Mouse (Mus musculus): ENCODE results near the gene Sowahb. TPM values are rescaled to one million over a fixed set of nuclear protein-coding genes. Genes with fewer than 3 reads are reported as not detected.
"Not testable (repeated sequence)": the region's sequence is repeated elsewhere in the genome, so short reads cannot be mapped to it uniquely, and the experiment has no call there.

Gene Sowahb
- polyA plus RNA-seq, 1 experiment from 2014 or later = 5.2 TPM

GRCm38 (mm10) chr5:93032621-93033020 lies 12.2 kb downstream of the Sowahb start:
- peak; percentile 54 for ATAC-seq
- Histone ChIP-seq H3K9me3 (ENCODE audit: control insufficient read depth, low read length) (no peaks in the 10 kb centered on the region), H3K4me2 (ENCODE audit: low read depth, low read length) (no peak overlapping the region), H3K4me3 (ENCODE audit: low read length) (no peak overlapping the region), H3K27ac (ENCODE audit: low read length) (no peak overlapping the region), H3K27me3 (replicated peaks; ENCODE audit: control insufficient read depth, insufficient read depth, low read length) (no peaks in the 10 kb centered on the region), H3K36me3 (ENCODE audit: control insufficient read depth, insufficient read depth, low read length) (no peaks in the 10 kb centered on the region), H3K4me1 (ENCODE audit: control insufficient read depth, insufficient read depth, low read length) (peaks cover 13% of the 10 kb centered on the region), H3K9ac (ENCODE audit: low read depth, low read length) (no peak overlapping the region)
- WGBS = 65% methylated on average over 4 of the region's 4 CpGs

- no peaks in the 10 kb centered on the region for H3K36me3 ChIP-seq (ENCODE audit: control insufficient read depth, insufficient read depth, low read length)
- no peaks in the 10 kb centered on the region for H3K27me3 ChIP-seq (replicated peaks; ENCODE audit: control insufficient read depth, insufficient read depth, low read length)
- H3K4me2 ChIP-seq (ENCODE audit: low read depth, low read length) = no peak overlapping the region
- no peak for ATAC-seq
- H3K4me1 ChIP-seq (ENCODE audit: control insufficient read depth, insufficient read depth, low read length) = peaks cover 16% of the 10 kb centered on the region
- H3K9ac ChIP-seq (ENCODE audit: low read depth, low read length) = no peak overlapping the region
- 65% methylated on average over 3 of the region's 3 CpGs for WGBS
- peak overlapping the region; percentile 72 for H3K27ac ChIP-seq (ENCODE audit: low read length)
- H3K9me3 ChIP-seq (ENCODE audit: control insufficient read depth, low read length) = no peaks in the 10 kb centered on the region
- H3K4me3 ChIP-seq (ENCODE audit: low read length) = no peak overlapping the region
Measured at GRCm38 (mm10) chr5:93030869-93031268, 14.0 kb downstream of the Sowahb start.

- peak overlapping the region; percentile 72 for H3K27ac ChIP-seq (ENCODE audit: low read length)
- WGBS = 79% methylated on average over 5 of the region's 5 CpGs
- ATAC-seq = peak; percentile 14; the same call in 1 of the 2 replicates
Measured at GRCm38 (mm10) chr5:93030411-93030810, 14.4 kb downstream of the Sowahb start.

GRCm38 (mm10) chr5:93027120-93027675 lies 17.6 kb downstream of the Sowahb start:
- Histone ChIP-seq H3K27me3 (replicated peaks; ENCODE audit: control insufficient read depth, insufficient read depth, low read length) (no peaks in the 10 kb centered on the region), H3K4me2 (ENCODE audit: low read depth, low read length) (peak overlapping the region; percentile 25; the same call in 1 of the 2 replicates), H3K4me1 (ENCODE audit: control insufficient read depth, insufficient read depth, low read length) (peaks cover 34% of the 10 kb centered on the region), H3K9me3 (ENCODE audit: control insufficient read depth, low read length) (no peaks in the 10 kb centered on the region), H3K4me3 (ENCODE audit: low read length) (no peak overlapping the region), H3K9ac (ENCODE audit: low read depth, low read length) (0 out of 2 replicates have a peak overlapping the region, but pooled peaks have one; percentile 22), H3K27ac (ENCODE audit: low read length) (peak overlapping the region; percentile 87), H3K36me3 (ENCODE audit: control insufficient read depth, insufficient read depth, low read length) (no peaks in the 10 kb centered on the region)
- ATAC-seq = no peak
- 38% methylated on average over 9 of the region's 9 CpGs for WGBS

More at GRCm38 (mm10) chr5:93030411-93030810, 14.4 kb downstream of the Sowahb start:
- no peak overlapping the region for H3K9ac ChIP-seq (ENCODE audit: low read depth, low read length)
- H3K36me3 ChIP-seq (ENCODE audit: control insufficient read depth, insufficient read depth, low read length) = no peaks in the 10 kb centered on the region
- H3K4me1 ChIP-seq (ENCODE audit: control insufficient read depth, insufficient read depth, low read length) = peaks cover 20% of the 10 kb centered on the region
- no peaks in the 10 kb centered on the region for H3K9me3 ChIP-seq (ENCODE audit: control insufficient read depth, low read length)
- H3K27me3 ChIP-seq (replicated peaks; ENCODE audit: control insufficient read depth, insufficient read depth, low read length) = no peaks in the 10 kb centered on the region
- no peak overlapping the region for H3K4me3 ChIP-seq (ENCODE audit: low read length)
- H3K4me2 ChIP-seq (ENCODE audit: low read depth, low read length) = no peak overlapping the region

- peak; percentile 52 for ATAC-seq
- Histone ChIP-seq H3K4me1 (ENCODE audit: control insufficient read depth, insufficient read depth, low read length) (peaks cover 34% of the 10 kb centered on the region), H3K4me2 (ENCODE audit: low read depth, low read length) (peak overlapping the region; percentile 25; the same call in 1 of the 2 replicates), H3K27me3 (replicated peaks; ENCODE audit: control insufficient read depth, insufficient read depth, low read length) (no peaks in the 10 kb centered on the region), H3K9ac (ENCODE audit: low read depth, low read length) (0 out of 2 replicates have a peak overlapping the region, but pooled peaks have one; percentile 22), H3K9me3 (ENCODE audit: control insufficient read depth, low read length) (no peaks in the 10 kb centered on the region), H3K27ac (ENCODE audit: low read length) (peak overlapping the region; percentile 87), H3K36me3 (ENCODE audit: control insufficient read depth, insufficient read depth, low read length) (no peaks in the 10 kb centered on the region), H3K4me3 (ENCODE audit: low read length) (no peak overlapping the region)
- WGBS = 34% methylated on average over 4 of the region's 4 CpGs
Measured at GRCm38 (mm10) chr5:93026437-93027119, 18.2 kb downstream of the Sowahb start.

- WGBS = 11% methylated on average over 7 of the region's 7 CpGs
- H3K4me3 ChIP-seq (ENCODE audit: low read length) = no peak overlapping the region
- H3K27ac ChIP-seq (ENCODE audit: low read length) = peak overlapping the region; percentile 88
- H3K9me3 ChIP-seq (ENCODE audit: control insufficient read depth, low read length) = no peaks in the 10 kb centered on the region
- peaks cover 30% of the 10 kb centered on the region for H3K4me1 ChIP-seq (ENCODE audit: control insufficient read depth, insufficient read depth, low read length)
- no peaks in the 10 kb centered on the region for H3K36me3 ChIP-seq (ENCODE audit: control insufficient read depth, insufficient read depth, low read length)
- no peaks in the 10 kb centered on the region for H3K27me3 ChIP-seq (replicated peaks; ENCODE audit: control insufficient read depth, insufficient read depth, low read length)
- peak; percentile 84 for ATAC-seq
- H3K9ac ChIP-seq (ENCODE audit: low read depth, low read length) = 0 out of 2 replicates have a peak overlapping the region, but pooled peaks have one; percentile 7
- no peak overlapping the region; the same call in 1 of the 2 replicates for H3K4me2 ChIP-seq (ENCODE audit: low read depth, low read length)
Measured at GRCm38 (mm10) chr5:93024754-93025280, 20.0 kb downstream of the Sowahb start.

- WGBS = 65% methylated on average over 7 of the region's 7 CpGs
- Histone ChIP-seq H3K27me3 (replicated peaks; ENCODE audit: control insufficient read depth, insufficient read depth, low read length) (no peaks in the 10 kb centered on the region), H3K36me3 (ENCODE audit: control insufficient read depth, insufficient read depth, low read length) (no peaks in the 10 kb centered on the region), H3K9ac (ENCODE audit: low read depth, low read length) (no peak overlapping the region), H3K4me3 (ENCODE audit: low read length) (no peak overlapping the region), H3K4me1 (ENCODE audit: control insufficient read depth, insufficient read depth, low read length) (peaks cover 30% of the 10 kb centered on the region), H3K27ac (ENCODE audit: low read length) (no peak overlapping the region), H3K4me2 (ENCODE audit: low read depth, low read length) (no peak overlapping the region), H3K9me3 (ENCODE audit: control insufficient read depth, low read length) (no peaks in the 10 kb centered on the region)
- ATAC-seq = no peak
Measured at GRCm38 (mm10) chr5:93022126-93022797, 22.6 kb downstream of the Sowahb start.

GRCm38 (mm10) chr5:93020024-93020666 lies 24.7 kb downstream of the Sowahb start:
- Histone ChIP-seq H3K9me3 (ENCODE audit: control insufficient read depth, low read length) (no peaks in the 10 kb centered on the region), H3K4me1 (ENCODE audit: control insufficient read depth, insufficient read depth, low read length) (peaks cover 11% of the 10 kb centered on the region), H3K9ac (ENCODE audit: low read depth, low read length) (no peak overlapping the region; the same call in 1 of the 2 replicates), H3K4me2 (ENCODE audit: low read depth, low read length) (no peak overlapping the region), H3K36me3 (ENCODE audit: control insufficient read depth, insufficient read depth, low read length) (no peaks in the 10 kb centered on the region), H3K27ac (ENCODE audit: low read length) (peak overlapping the region; percentile 7; the same call in 1 of the 2 replicates), H3K27me3 (replicated peaks; ENCODE audit: control insufficient read depth, insufficient read depth, low read length) (no peaks in the 10 kb centered on the region), H3K4me3 (ENCODE audit: low read length) (no peak overlapping the region)
- ATAC-seq = no peak
- 62% methylated on average over 6 of the region's 6 CpGs for WGBS

GRCm38 (mm10) chr5:93019207-93019606 lies 25.6 kb downstream of the Sowahb start:
- WGBS = 95% methylated on average over 10 of the region's 10 CpGs

More at GRCm38 (mm10) chr5:93019207-93019606, 25.6 kb downstream of the Sowahb start:
- H3K4me1 ChIP-seq (ENCODE audit: control insufficient read depth, insufficient read depth, low read length); H3K36me3 ChIP-seq (ENCODE audit: control insufficient read depth, insufficient read depth, low read length); H3K27ac ChIP-seq (ENCODE audit: low read length); ATAC-seq; H3K4me3 ChIP-seq (ENCODE audit: low read length); H3K9me3 ChIP-seq (ENCODE audit: control insufficient read depth, low read length); H3K9ac ChIP-seq (ENCODE audit: low read depth, low read length); H3K27me3 ChIP-seq (replicated peaks; ENCODE audit: control insufficient read depth, insufficient read depth, low read length); H3K4me2 ChIP-seq (ENCODE audit: low read depth, low read length): not testable (repeated sequence)
